Mouse (Mus musculus) stomach, embryonic 15.5 days (tissue): Measurements from ENCODE around the gene Gm21761. TPM values are rescaled to one million over a fixed set of nuclear protein-coding genes. Genes with fewer than 3 reads are reported as not detected.
"Not testable (repeated sequence)": the region's sequence is repeated elsewhere in the genome, so short reads cannot be mapped to it uniquely, and the experiment has no call there.

Source experiments
- ATAC-seq: fragments of 200-750 bp; cut with Nextera tagmentation; 2 replicates; pipeline ENCODE4 v1.8.0; 2017; ENCODE audit warnings: low read depth, moderate number of reproducible peaks, moderate TSS enrichment; ENCODE audit not compliant: insufficient read depth, low FRiP score
- H3K27ac ChIP-seq: fragments of 300-500 bp; sonication (generic); 2 replicates; pipeline ENCODE4 v1.5.1; 2015; ENCODE audit warnings: mild to moderate bottlenecking, inconsistent platforms
- H3K27me3 ChIP-seq: fragments of 300-500 bp; sonication (generic); replicated peaks from 2 replicates; pipeline ENCODE4 v1.6.1; 2015; ENCODE audit warnings: inconsistent platforms
- H3K36me3 ChIP-seq: fragments of 300-500 bp; sonication (generic); 2 replicates; pipeline ENCODE4 v1.6.1; 2015; ENCODE audit warnings: inconsistent platforms
- H3K4me1 ChIP-seq: fragments of 300-500 bp; sonication (generic); 2 replicates; pipeline ENCODE4 v1.6.1; 2015; ENCODE audit warnings: inconsistent platforms
- H3K4me2 ChIP-seq: fragments of 300-500 bp; sonication (generic); 2 replicates; pipeline ENCODE4 v1.6.1; 2015; ENCODE audit warnings: mild to moderate bottlenecking, inconsistent platforms
- H3K4me3 ChIP-seq: fragments of 300-500 bp; sonication (generic); replicated peaks from 2 replicates; pipeline ENCODE4 v1.5.1; 2015; ENCODE audit warnings: inconsistent platforms
- H3K9ac ChIP-seq: fragments of 300-500 bp; sonication (generic); 2 replicates; pipeline ENCODE4 v1.6.1; 2015; ENCODE audit warnings: inconsistent platforms
- H3K9me3 ChIP-seq: fragments of 300-500 bp; sonication (generic); 2 replicates; pipeline ENCODE4 v1.6.1; 2016; ENCODE audit warnings: inconsistent platforms
- WGBS: fragments of 180-500 bp; shearing (Covaris S2); methylation state at CpG from one replicate; pipeline ENCODE4 v1.1.7; 2015; 5-methylcytosine and 5-hydroxymethylcytosine counted together
- polyA plus RNA-seq: library from polyadenylated mRNA; unstranded; fragments of >200 nt; fragmentation: Nextera tagmentation; extraction: Ambion mirVana; gene quantifications from 2 replicates; pipeline ENCODE4 v1.2.1, GENCODE M21; 2015

The Gm21761 gene
- polyA plus RNA-seq: not detected in 2 replicates

GRCm38 (mm10) chr13:119929172-119929571, at the start of gene Gm21761:
Gene Gm21761, minus strand, starts transcription at chr13:119929272.
- not testable (repeated sequence) for H3K27me3 ChIP-seq, H3K9me3 ChIP-seq, H3K9ac ChIP-seq, ATAC-seq, H3K4me2 ChIP-seq, H3K4me1 ChIP-seq, H3K4me3 ChIP-seq, H3K36me3 ChIP-seq, H3K27ac ChIP-seq
- WGBS: no CpG with 5 or more reads among the region's 5 CpGs

GRCm38 (mm10) chr13:119969163-119969562, 40.1 kb upstream of the Gm21761 start:
- H3K9ac ChIP-seq, H3K27me3 ChIP-seq, H3K4me1 ChIP-seq, H3K9me3 ChIP-seq, H3K4me2 ChIP-seq, H3K27ac ChIP-seq, ATAC-seq, H3K36me3 ChIP-seq, H3K4me3 ChIP-seq: not testable (repeated sequence)
- no CpG with 5 or more reads among the region's 13 CpGs for WGBS

DNA sequence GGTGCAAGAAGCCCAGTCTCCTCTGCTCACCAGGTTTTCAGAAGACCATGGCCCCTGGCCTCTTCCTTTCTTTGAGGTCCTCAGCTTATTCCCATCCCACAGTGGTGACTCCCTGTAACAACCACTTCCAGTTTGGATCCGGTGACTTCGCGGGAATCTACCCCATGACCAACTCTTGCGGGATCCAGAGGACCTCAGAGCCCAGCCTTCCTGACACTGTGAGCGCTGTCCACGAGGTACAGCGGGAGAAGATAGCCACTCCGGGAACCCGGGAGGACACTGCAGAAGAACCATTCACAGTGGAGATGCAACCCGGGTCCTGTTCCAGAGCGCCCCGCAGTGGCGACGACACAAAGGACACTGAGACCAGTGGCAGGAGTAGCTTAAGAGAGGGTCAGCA, 39.1 kb upstream of the Gm21761 start:
- H3K4me3 ChIP-seq, H3K27me3 ChIP-seq, H3K36me3 ChIP-seq, H3K4me2 ChIP-seq, H3K9ac ChIP-seq, H3K27ac ChIP-seq, ATAC-seq, H3K4me1 ChIP-seq, H3K9me3 ChIP-seq: not testable (repeated sequence)
- no CpG with 5 or more reads among the region's 14 CpGs for WGBS

- Histone ChIP-seq H3K4me3 (peak overlapping the region; percentile 25; the same call in 1 of the 2 replicates), H3K4me2 (peak overlapping the region; percentile 44)
- not testable (repeated sequence) for H3K36me3 ChIP-seq, H3K4me1 ChIP-seq, H3K27ac ChIP-seq, H3K9me3 ChIP-seq, ATAC-seq, H3K27me3 ChIP-seq, H3K9ac ChIP-seq
- WGBS: under 1% methylated on average over 21 of the region's 22 CpGs
These were observed 36.9 kb upstream of the Gm21761 start for GRCm38 (mm10) chr13:119965968-119966367.

GRCm38 (mm10) chr13:119965302-119965952, 36.4 kb upstream of the Gm21761 start:
- H3K36me3 ChIP-seq, H3K9ac ChIP-seq, H3K27ac ChIP-seq, H3K27me3 ChIP-seq, H3K9me3 ChIP-seq, H3K4me1 ChIP-seq: not testable (repeated sequence)
- WGBS: under 1% methylated on average over 18 of the region's 34 CpGs
- H3K4me2 ChIP-seq: peak overlapping the region; percentile 44
- H3K4me3 ChIP-seq: peak overlapping the region; percentile 25; the same call in 1 of the 2 replicates
- ATAC-seq: peak; percentile 66; the same call in 1 of the 2 replicates

GRCm38 (mm10) chr13:119962856-119963255, 33.8 kb upstream of the Gm21761 start:
- ATAC-seq, H3K36me3 ChIP-seq, H3K9me3 ChIP-seq, H3K4me1 ChIP-seq, H3K4me3 ChIP-seq, H3K9ac ChIP-seq, H3K4me2 ChIP-seq, H3K27me3 ChIP-seq, H3K27ac ChIP-seq: not testable (repeated sequence)
- no CpG with 5 or more reads among the region's 5 CpGs for WGBS

DNA sequence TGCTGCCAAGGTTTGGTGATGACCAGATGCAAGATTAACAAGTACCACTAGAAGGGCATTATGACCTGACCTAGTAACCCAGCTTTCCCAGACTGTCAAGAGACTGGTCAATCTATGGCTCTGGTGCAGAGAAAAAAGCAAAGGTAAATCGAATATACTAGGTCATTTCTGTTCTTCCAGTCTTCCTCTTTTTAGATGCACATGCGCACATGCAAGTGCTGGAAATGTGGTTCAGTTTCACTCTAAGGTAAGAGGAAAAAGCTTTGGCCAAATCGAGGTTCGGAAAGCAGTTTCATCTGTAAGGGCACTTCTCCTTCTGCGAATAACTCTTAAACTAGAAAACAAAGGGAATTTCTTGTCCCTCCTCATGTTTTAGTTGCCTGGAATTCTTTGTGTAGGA, 26.5 kb upstream of the Gm21761 start:
- not testable (repeated sequence) for H3K4me1 ChIP-seq, H3K9me3 ChIP-seq, H3K9ac ChIP-seq, H3K4me3 ChIP-seq, H3K27me3 ChIP-seq, ATAC-seq, H3K36me3 ChIP-seq, H3K27ac ChIP-seq, H3K4me2 ChIP-seq
- no CpG with 5 or more reads among the region's 5 CpGs for WGBS

DNA sequence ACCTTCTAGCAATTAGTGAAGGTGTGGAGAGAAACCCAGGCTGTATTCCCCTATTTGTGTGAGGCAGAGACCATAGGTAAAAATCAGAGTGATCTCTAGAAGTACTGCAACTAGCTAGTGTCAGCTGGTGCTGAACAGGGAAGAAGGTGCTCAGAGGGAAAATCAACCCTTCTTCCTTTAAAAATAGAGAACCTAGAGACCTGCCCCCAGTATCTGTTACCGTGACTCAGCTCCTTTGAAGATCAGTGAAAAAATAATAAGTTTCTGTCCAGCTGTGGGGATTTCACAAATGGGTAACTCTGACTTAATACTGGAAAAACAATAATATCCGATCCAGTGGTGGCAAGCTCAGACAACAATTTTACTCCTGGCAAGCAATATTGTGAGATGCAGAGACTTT, 26.0 kb upstream of the Gm21761 start:
- not testable (repeated sequence) for H3K27ac ChIP-seq, H3K27me3 ChIP-seq, H3K4me1 ChIP-seq, H3K9me3 ChIP-seq, ATAC-seq, H3K4me3 ChIP-seq, H3K4me2 ChIP-seq, H3K36me3 ChIP-seq, H3K9ac ChIP-seq
- WGBS: 73% methylated on average over 2 of the region's 2 CpGs

GRCm38 (mm10) chr13:119950706-119951105, 21.6 kb upstream of the Gm21761 start, which contains the start of gene B020031M17Rik:
Gene B020031M17Rik, minus strand, starts transcription at chr13:119950806.
- not testable (repeated sequence) for H3K4me2 ChIP-seq, ATAC-seq, H3K9ac ChIP-seq, H3K4me1 ChIP-seq, H3K4me3 ChIP-seq, H3K36me3 ChIP-seq, H3K9me3 ChIP-seq, H3K27me3 ChIP-seq, H3K27ac ChIP-seq
- WGBS: 75% methylated on average over 4 of the region's 6 CpGs

DNA sequence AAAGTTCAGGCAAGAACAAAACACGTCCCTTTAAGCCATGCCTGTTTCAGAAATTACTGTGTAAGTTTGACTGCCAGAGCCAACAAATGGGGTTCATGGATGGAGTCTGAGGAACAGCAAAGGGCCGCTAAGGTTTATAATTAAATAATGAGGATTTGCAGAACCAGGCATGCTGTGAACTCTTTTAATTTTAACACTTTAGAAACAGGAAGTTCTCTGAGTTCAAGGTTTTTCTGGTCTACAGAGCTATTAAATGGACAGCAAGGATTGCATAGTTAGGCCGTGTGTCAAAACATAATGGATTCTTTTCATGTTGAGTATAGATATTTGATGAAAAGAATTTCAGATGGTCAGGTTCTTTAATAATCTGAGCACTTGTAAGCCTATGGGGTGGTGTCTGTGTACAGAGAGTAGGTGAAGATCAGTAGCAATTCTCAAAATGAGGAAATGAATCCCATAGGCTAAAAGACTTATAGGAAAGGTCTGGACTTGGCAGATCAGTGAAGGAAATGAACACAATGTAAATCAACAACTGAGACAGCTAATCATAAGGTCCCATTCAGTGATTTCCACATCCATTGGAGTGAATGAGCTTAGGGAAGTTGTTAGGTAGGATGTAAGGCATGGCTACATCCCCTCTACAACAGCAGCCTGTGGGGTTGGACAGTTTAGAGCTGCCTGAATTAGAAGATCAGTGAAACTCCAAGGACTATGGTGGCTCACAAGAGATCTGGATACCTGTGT, 4.3 kb downstream of the Gm21761 start:
- H3K27me3 ChIP-seq, H3K9me3 ChIP-seq, H3K9ac ChIP-seq, H3K4me3 ChIP-seq, H3K4me1 ChIP-seq, H3K36me3 ChIP-seq, H3K27ac ChIP-seq, H3K4me2 ChIP-seq, ATAC-seq: not testable (repeated sequence)
- 70% methylated on average over 3 of the region's 3 CpGs for WGBS

DNA sequence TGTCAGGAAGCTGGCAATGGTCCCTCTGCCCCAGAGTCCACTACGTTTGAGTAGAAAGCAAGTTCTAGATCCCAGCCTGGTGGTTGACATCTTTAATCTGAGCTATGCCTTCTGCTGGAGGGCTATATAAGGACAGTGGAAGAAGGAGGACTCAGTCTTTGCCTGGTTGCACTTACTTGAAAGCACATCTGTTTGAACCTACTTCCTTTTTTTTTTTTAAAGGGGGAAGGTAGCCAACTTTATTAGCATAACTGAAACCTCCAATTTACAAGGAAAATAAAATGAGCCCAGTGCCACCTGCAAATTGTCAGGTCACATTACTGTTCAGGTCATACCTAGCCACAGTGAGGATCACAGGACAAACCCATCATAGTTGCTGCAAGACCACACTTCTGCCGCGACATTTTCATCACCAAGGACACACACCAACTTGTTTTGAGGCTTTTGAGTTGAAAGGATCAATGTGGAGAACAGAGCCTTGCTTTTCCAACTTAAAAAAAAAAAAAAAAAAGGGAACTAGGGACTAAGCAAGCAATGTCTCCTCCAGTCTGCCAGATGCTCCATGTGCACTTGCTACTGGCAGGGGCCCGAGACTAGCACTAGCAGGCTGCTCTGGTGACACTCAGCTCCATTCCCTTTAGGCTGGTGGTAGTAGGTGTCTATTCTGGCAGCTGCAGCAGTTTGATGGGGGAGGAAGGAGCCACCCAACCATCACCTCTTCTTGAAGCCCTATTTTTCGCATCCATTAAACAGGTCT, 11.9 kb downstream of the Gm21761 start:
- not testable (repeated sequence) for H3K4me1 ChIP-seq, ATAC-seq, H3K9ac ChIP-seq, H3K9me3 ChIP-seq, H3K4me3 ChIP-seq, H3K27ac ChIP-seq, H3K36me3 ChIP-seq, H3K27me3 ChIP-seq, H3K4me2 ChIP-seq
- WGBS: 76% methylated on average over 4 of the region's 5 CpGs

DNA sequence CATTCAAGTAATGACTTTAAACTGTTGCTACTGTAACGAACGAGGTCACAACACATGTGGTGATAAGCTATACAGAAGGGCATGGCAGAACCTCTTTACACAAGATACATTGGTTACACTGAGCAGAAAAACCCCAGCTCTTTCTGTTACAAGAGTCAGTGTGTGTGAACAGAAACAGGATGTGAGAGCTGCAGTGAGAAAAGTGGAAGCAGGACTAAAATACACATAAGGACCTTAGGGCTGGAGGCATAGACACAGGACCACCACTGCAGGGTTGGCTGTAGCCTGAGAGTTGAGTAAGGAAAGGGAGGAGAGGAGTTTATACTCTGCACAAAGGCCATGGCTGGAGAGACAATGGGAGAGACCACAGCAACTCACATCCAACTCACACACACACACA, 12.6 kb downstream of the Gm21761 start:
- not testable (repeated sequence) for ATAC-seq, H3K27ac ChIP-seq, H3K9me3 ChIP-seq, H3K9ac ChIP-seq, H3K4me2 ChIP-seq, H3K36me3 ChIP-seq, H3K27me3 ChIP-seq, H3K4me1 ChIP-seq, H3K4me3 ChIP-seq
- WGBS: 61% methylated on average over 2 of the region's 2 CpGs
